Mouse (Mus musculus) B cell, adult 62 days (primary cell): ENCODE measurements around the gene Gm20425. TPM values are rescaled to one million over a fixed set of nuclear protein-coding genes. Genes with fewer than 3 reads are reported as not detected.

Experiments
- total RNA-seq: library from RNA; stranded (reverse); gene quantifications from 4 replicates; pipeline ENCODE4 v1.2.4, GENCODE M21; 2023

The Gm20425 gene
- total RNA-seq, result 0.67 to 2.7 TPM (median 2.1 TPM) in 3 of 4 replicates, not detected in the other

GRCm38 (mm10) chr9:103230151-103230951 is at the start of gene Gm20425, which contains the start of gene Trf:
TSS of gene Gm20425 (minus strand) at chr9:103230307.
TSS of gene Trf (minus strand) at chr9:103230444.

DNA sequence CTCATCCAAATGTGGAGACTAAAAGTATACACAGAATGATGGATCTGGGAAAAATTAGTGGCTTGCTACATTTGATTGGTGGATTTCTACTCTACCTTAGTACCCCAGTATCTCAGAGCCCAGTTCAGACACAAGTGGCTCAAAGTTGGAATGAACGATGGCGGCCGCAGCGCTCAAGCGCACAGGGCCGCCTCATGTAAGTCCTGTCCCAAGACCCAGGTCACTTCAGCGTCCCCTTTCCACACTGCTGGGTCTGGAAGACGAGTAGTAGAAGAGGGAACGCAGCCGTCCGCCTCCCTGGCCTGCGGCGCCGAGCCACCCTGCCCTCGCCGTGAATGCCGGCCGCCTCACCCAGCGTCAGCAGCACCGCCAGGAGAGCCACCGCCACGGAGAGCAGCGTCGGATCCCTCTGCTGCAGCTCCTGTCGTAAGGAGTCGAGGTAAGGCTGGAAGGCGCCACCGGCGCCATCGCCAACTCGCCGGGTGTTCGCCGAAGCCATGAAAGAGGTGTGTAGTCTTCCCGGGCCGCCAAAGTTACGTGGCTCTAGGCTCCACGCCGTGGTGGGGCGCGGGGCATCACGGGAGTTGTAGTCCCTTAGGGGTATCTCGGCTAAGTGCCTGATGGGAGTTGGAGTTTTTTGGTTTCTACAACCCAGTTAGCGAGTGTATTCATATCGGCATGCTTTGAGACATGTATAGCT is 28.4 kb downstream of the Gm20425 start, which contains the start of gene Srprb:
Gene Srprb, minus strand, starts transcription at position 577 of the 700 bp plus-strand sequence.

Other genes with a start within 250 kb of the Gm20425 start
- gene Slco2a1, start 241.6 kb downstream of the Gm20425 start, total RNA-seq, result 0.09 to 0.28 TPM in 2 of 4 replicates, not detected in the others
- gene Rab6b, start 118.5 kb downstream of the Gm20425 start, total RNA-seq, result 0.63 to 1.4 TPM (median 1.1 TPM) in 4 replicates
- 14.7 to 20.7 TPM (median 19.0 TPM) in 4 replicates for gene Srprb, start 28.2 kb downstream of the Gm20425 start, total RNA-seq
- gene Trf, start 137 bp upstream of the Gm20425 start, total RNA-seq, result 9.8 to 15.5 TPM (median 12.4 TPM) in 4 replicates
- gene 1300017J02Rik, start 74.8 kb upstream of the Gm20425 start, total RNA-seq, result 2.3 TPM in 1 of 4 replicates, not detected in the others
- gene Topbp1, start 74.9 kb upstream of the Gm20425 start, total RNA-seq, result 82.4 to 93.7 TPM (median 87.8 TPM) in 4 replicates
- gene Cdv3, start 135.5 kb upstream of the Gm20425 start, total RNA-seq, result 190 to 209 TPM (median 199 TPM) in 4 replicates